Mouse (Mus musculus) E14TG2a.4 (cell line): ENCODE results near the gene Cxcl12.

Experiments used
- CTCF ChIP-seq: conservative IDR thresholded peaks from 2 replicates; pipeline ENCODE4 v1.5.1; 2014; ENCODE audit warnings: low read length
- NANOG ChIP-seq: IDR thresholded peaks from 2 replicates; pipeline ENCODE4 v1.6.1; 2014; ENCODE audit warnings: borderline replicate concordance, low read length, mixed read lengths
- POU5F1 ChIP-seq: IDR thresholded peaks from 2 replicates; pipeline ENCODE4 v1.6.1; 2014; ENCODE audit warnings: low read length, borderline replicate concordance

DNA sequence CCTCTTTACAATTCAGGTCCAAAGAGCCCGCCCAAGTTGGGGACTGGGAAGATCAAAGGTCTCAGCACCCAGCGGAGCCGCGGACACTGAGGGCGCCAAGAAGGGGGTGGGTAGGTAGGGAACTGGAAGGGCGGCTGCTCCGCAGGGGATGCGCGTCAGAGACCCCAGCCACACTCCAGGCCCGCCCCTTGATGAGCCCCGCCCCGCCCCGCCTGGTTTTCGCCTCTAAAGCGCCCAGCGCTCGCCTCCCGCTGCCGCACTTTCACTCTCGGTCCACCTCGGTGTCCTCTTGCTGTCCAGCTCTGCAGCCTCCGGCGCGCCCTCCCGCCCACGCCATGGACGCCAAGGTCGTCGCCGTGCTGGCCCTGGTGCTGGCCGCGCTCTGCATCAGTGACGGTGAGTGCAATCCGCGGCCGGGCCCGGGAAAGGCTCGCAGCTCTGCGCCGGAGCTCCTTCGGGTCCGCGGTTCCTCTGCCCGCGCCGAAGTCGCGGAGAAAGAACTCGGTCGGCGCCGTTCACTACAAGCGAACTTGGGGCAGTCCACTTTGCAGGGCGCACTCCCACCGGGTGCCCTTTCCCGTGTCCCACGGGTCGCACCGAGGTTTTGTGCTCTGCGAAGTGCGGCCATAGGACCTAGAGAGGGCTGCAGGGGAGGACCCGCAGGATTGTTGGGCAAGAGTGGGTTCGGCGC lies at the start of gene Cxcl12:
- TF ChIP-seq CTCF (no peak), NANOG (no peak), POU5F1 (no peak)
